Mouse (Mus musculus): Measurements from ENCODE around the gene Rbm39.

DNA sequence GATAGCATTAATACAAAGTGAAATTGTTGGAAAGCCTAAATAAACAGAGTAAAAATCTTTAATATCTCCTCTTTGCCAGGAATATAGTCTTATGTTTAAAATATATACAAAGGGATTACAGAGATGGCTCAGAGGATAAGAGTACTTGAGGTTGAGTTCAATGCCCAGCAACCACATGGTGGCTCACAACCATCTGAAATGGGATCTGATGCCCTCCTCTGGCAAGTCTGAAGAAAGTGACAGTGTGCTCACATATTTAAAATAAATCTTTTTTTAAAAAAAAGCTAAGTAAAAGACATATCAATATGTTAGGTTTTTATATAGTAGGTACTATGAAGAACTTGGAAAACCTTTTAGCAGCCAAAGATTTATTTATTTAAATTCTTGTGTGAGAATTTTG lies 28.5 kb downstream of the Rbm39 start:
- peak; percentile 19; the same call in 1 of the 2 replicates for TF ChIP-seq CTCF (IDR thresholded peaks at IDR 0.05; ENCODE audit: borderline replicate concordance, insufficient read depth, low read depth, low read length)
- no peak for TF ChIP-seq POLR2A (IDR thresholded peaks at IDR 0.05; ENCODE audit: borderline replicate concordance, insufficient read depth, low read length)
